Mouse (Mus musculus) forebrain, embryonic 12.5 days (tissue): ENCODE data around the gene Pick1. TPM values are rescaled to one million over a fixed set of nuclear protein-coding genes. Genes with fewer than 3 reads are reported as not detected.

Source experiments
- ATAC-seq: fragments of 200-750 bp; cut with Nextera tagmentation; 2 replicates; pipeline ENCODE4 v1.8.0; 2017; ENCODE audit warnings: moderate TSS enrichment; ENCODE audit not compliant: low FRiP score
- H3K27ac ChIP-seq: fragments of 300-500 bp; sonication (generic); 2 replicates; pipeline ENCODE4 v1.5.1; 2016; ENCODE audit warnings: mild to moderate bottlenecking
- H3K27me3 ChIP-seq: fragments of 300-500 bp; sonication (generic); 2 replicates; pipeline ENCODE4 v1.6.1; 2016; ENCODE audit warnings: mild to moderate bottlenecking
- H3K36me3 ChIP-seq: fragments of 300-500 bp; sonication (generic); replicated peaks from 2 replicates; pipeline ENCODE4 v1.6.1; 2016; ENCODE audit warnings: mild to moderate bottlenecking
- H3K4me1 ChIP-seq: fragments of 300-500 bp; sonication (generic); 2 replicates; pipeline ENCODE4 v1.6.1; 2016
- H3K4me2 ChIP-seq: fragments of 300-500 bp; sonication (generic); 2 replicates; pipeline ENCODE4 v1.6.1; 2016; ENCODE audit warnings: mild to moderate bottlenecking, moderate library complexity
- H3K4me3 ChIP-seq: fragments of 300-500 bp; sonication (generic); replicated peaks from 2 replicates; pipeline ENCODE4 v1.5.1; 2016; ENCODE audit warnings: mild to moderate bottlenecking
- H3K9ac ChIP-seq: fragments of 300-500 bp; sonication (generic); 2 replicates; pipeline ENCODE4 v1.6.1; 2016; ENCODE audit warnings: mild to moderate bottlenecking
- H3K9me3 ChIP-seq: fragments of 300-500 bp; sonication (generic); 2 replicates; pipeline ENCODE4 v1.6.1; 2016
- WGBS: fragments of 180-500 bp; shearing (Covaris S2); methylation state at CpG from one replicate; pipeline ENCODE4 v1.1.7; 2016; 5-methylcytosine and 5-hydroxymethylcytosine counted together
- polyA plus RNA-seq: library from polyadenylated mRNA; unstranded; fragments of >200 nt; fragmentation: Nextera tagmentation; extraction: Ambion mirVana; gene quantifications from 2 replicates; pipeline ENCODE4 v1.2.1, GENCODE M21; 2016

The Pick1 gene
- polyA plus RNA-seq, 1 experiment from 2014 or later, result 64.5 TPM

- WGBS, result 65% methylated on average over 5 of the region's 5 CpGs
- no peak overlapping the region for H3K4me2 ChIP-seq
- H3K9me3 ChIP-seq, result no peaks in the 10 kb centered on the region
- no peaks in the 10 kb centered on the region for H3K36me3 ChIP-seq
- no peaks in the 10 kb centered on the region for H3K27me3 ChIP-seq
- no peak overlapping the region for H3K4me3 ChIP-seq
- H3K4me1 ChIP-seq, result no peaks in the 10 kb centered on the region
- no peak overlapping the region for H3K9ac ChIP-seq
- no peak for ATAC-seq
- no peak overlapping the region for H3K27ac ChIP-seq
Measured at GRCm38 (mm10) chr15:79280850-79281249, 51.9 kb downstream of the Pick1 start.

- H3K9me3 ChIP-seq, result no peaks in the 10 kb centered on the region
- no peaks in the 10 kb centered on the region for H3K27me3 ChIP-seq
- no peaks in the 10 kb centered on the region for H3K36me3 ChIP-seq
- H3K4me2 ChIP-seq, result no peak overlapping the region
- no peak for ATAC-seq
- H3K27ac ChIP-seq, result no peak overlapping the region
- H3K4me1 ChIP-seq, result no peaks in the 10 kb centered on the region
- H3K9ac ChIP-seq, result no peak overlapping the region
- 90% methylated on average over 1 of the region's 1 CpGs for WGBS
- no peak overlapping the region for H3K4me3 ChIP-seq
Measured at GRCm38 (mm10) chr15:79281389-79281788, 52.4 kb downstream of the Pick1 start.

- Histone ChIP-seq H3K9ac (no peak overlapping the region), H3K36me3 (no peaks in the 10 kb centered on the region), H3K27ac (no peak overlapping the region), H3K4me3 (no peak overlapping the region), H3K27me3 (no peaks in the 10 kb centered on the region), H3K9me3 (no peaks in the 10 kb centered on the region), H3K4me2 (no peak overlapping the region), H3K4me1 (no peaks in the 10 kb centered on the region)
- WGBS, result 80% methylated on average over 5 of the region's 5 CpGs
- ATAC-seq, result no peak
Measured at GRCm38 (mm10) chr15:79282434-79282833, 53.5 kb downstream of the Pick1 start.

- 86% methylated on average over 4 of the region's 4 CpGs for WGBS
- no peak overlapping the region for H3K27ac ChIP-seq
- H3K27me3 ChIP-seq, result no peaks in the 10 kb centered on the region
- H3K4me3 ChIP-seq, result no peak overlapping the region
- no peaks in the 10 kb centered on the region for H3K9me3 ChIP-seq
- no peaks in the 10 kb centered on the region for H3K36me3 ChIP-seq
- no peaks in the 10 kb centered on the region for H3K4me1 ChIP-seq
- H3K9ac ChIP-seq, result no peak overlapping the region
- no peak overlapping the region for H3K4me2 ChIP-seq
- no peak for ATAC-seq
Measured at GRCm38 (mm10) chr15:79283371-79283770, 54.4 kb downstream of the Pick1 start.

- WGBS, result 73% methylated on average over 10 of the region's 10 CpGs
- Histone ChIP-seq H3K36me3 (no peaks in the 10 kb centered on the region), H3K9ac (no peak within 1 kb of the TSS), H3K4me3 (no peak within 1 kb of the TSS), H3K4me2 (no peak within 1 kb of the TSS), H3K27ac (no peak within 1 kb of the TSS), H3K4me1 (no peaks in the 10 kb centered on the region), H3K27me3 (no peaks in the 10 kb centered on the region), H3K9me3 (no peaks in the 10 kb centered on the region)
- ATAC-seq, result no peak
Measured at GRCm38 (mm10) chr15:79285399-79285798, 56.4 kb downstream of the Pick1 start, which contains the start of gene Baiap2l2. Gene Baiap2l2, minus strand, starts transcription at chr15:79285537.

- Histone ChIP-seq H3K9ac (no peak overlapping the region), H3K27me3 (no peaks in the 10 kb centered on the region), H3K27ac (no peak overlapping the region), H3K36me3 (no peaks in the 10 kb centered on the region), H3K4me3 (no peak overlapping the region), H3K9me3 (no peaks in the 10 kb centered on the region), H3K4me1 (no peaks in the 10 kb centered on the region), H3K4me2 (no peak overlapping the region)
- 92% methylated on average over 7 of the region's 7 CpGs for WGBS
- no peak for ATAC-seq
Measured at GRCm38 (mm10) chr15:79286141-79286540, 57.2 kb downstream of the Pick1 start.

GRCm38 (mm10) chr15:79287091-79287490 is 58.1 kb downstream of the Pick1 start:
- no peak for ATAC-seq
- Histone ChIP-seq H3K36me3 (no peaks in the 10 kb centered on the region), H3K9ac (no peak overlapping the region), H3K4me3 (no peak overlapping the region), H3K4me2 (no peak overlapping the region), H3K4me1 (no peaks in the 10 kb centered on the region), H3K27me3 (no peaks in the 10 kb centered on the region), H3K9me3 (no peaks in the 10 kb centered on the region), H3K27ac (no peak overlapping the region)
- 86% methylated on average over 7 of the region's 7 CpGs for WGBS

GRCm38 (mm10) chr15:79288387-79288786 is 59.4 kb downstream of the Pick1 start:
- no peak overlapping the region for H3K9ac ChIP-seq
- H3K9me3 ChIP-seq, result no peaks in the 10 kb centered on the region
- H3K27me3 ChIP-seq, result no peaks in the 10 kb centered on the region
- H3K4me2 ChIP-seq, result no peak overlapping the region
- no peaks in the 10 kb centered on the region for H3K36me3 ChIP-seq
- H3K4me1 ChIP-seq, result no peaks in the 10 kb centered on the region
- 87% methylated on average over 3 of the region's 3 CpGs for WGBS
- H3K4me3 ChIP-seq, result no peak overlapping the region
- ATAC-seq, result no peak
- no peak overlapping the region for H3K27ac ChIP-seq

- no peak overlapping the region for H3K27ac ChIP-seq
- 89% methylated on average over 12 of the region's 12 CpGs for WGBS
- no peak overlapping the region for H3K4me2 ChIP-seq
- no peaks in the 10 kb centered on the region for H3K36me3 ChIP-seq
- H3K9me3 ChIP-seq, result no peaks in the 10 kb centered on the region
- ATAC-seq, result no peak
- H3K27me3 ChIP-seq, result no peaks in the 10 kb centered on the region
- no peak overlapping the region for H3K9ac ChIP-seq
- no peak overlapping the region for H3K4me3 ChIP-seq
- no peaks in the 10 kb centered on the region for H3K4me1 ChIP-seq
Measured at GRCm38 (mm10) chr15:79289441-79289840, 60.5 kb downstream of the Pick1 start.

- 69% methylated on average over 3 of the region's 3 CpGs for WGBS
- H3K27ac ChIP-seq, result no peak overlapping the region
- H3K9me3 ChIP-seq, result no peaks in the 10 kb centered on the region
- H3K4me2 ChIP-seq, result no peak overlapping the region
- H3K4me1 ChIP-seq, result no peaks in the 10 kb centered on the region
- no peaks in the 10 kb centered on the region for H3K27me3 ChIP-seq
- no peaks in the 10 kb centered on the region for H3K36me3 ChIP-seq
- ATAC-seq, result no peak
- H3K4me3 ChIP-seq, result no peak overlapping the region
- no peak overlapping the region for H3K9ac ChIP-seq
Measured at GRCm38 (mm10) chr15:79290340-79290739, 61.4 kb downstream of the Pick1 start.

- Histone ChIP-seq H3K9ac (no peak overlapping the region), H3K9me3 (no peaks in the 10 kb centered on the region), H3K36me3 (no peaks in the 10 kb centered on the region), H3K27me3 (no peaks in the 10 kb centered on the region), H3K4me1 (no peaks in the 10 kb centered on the region), H3K4me2 (no peak overlapping the region), H3K4me3 (no peak overlapping the region), H3K27ac (no peak overlapping the region)
- no peak for ATAC-seq
- 87% methylated on average over 9 of the region's 9 CpGs for WGBS
Measured at GRCm38 (mm10) chr15:79292779-79293178, 63.8 kb downstream of the Pick1 start.

- no peaks in the 10 kb centered on the region for H3K4me1 ChIP-seq
- H3K9ac ChIP-seq, result no peak overlapping the region
- H3K27ac ChIP-seq, result no peak overlapping the region
- H3K4me3 ChIP-seq, result no peak overlapping the region
- H3K9me3 ChIP-seq, result no peaks in the 10 kb centered on the region
- no peaks in the 10 kb centered on the region for H3K27me3 ChIP-seq
- no peak for ATAC-seq
- WGBS, result 91% methylated on average over 6 of the region's 6 CpGs
- H3K4me2 ChIP-seq, result no peak overlapping the region
- H3K36me3 ChIP-seq, result no peaks in the 10 kb centered on the region; the same call in 1 of the 2 replicates
Measured at GRCm38 (mm10) chr15:79298553-79298952, 69.6 kb downstream of the Pick1 start.
